Mouse (Mus musculus): ENCODE data around the gene Gm11639.

The Gm11639 gene

GRCm38 (mm10) chr11:105149766-105150165 lies 464.3 kb downstream of the Gm11639 start:
- in situ Hi-C loops (cut with MboI; ENCODE audit: unreplicated experiment in 2 of 2) = no loop called here

DNA sequence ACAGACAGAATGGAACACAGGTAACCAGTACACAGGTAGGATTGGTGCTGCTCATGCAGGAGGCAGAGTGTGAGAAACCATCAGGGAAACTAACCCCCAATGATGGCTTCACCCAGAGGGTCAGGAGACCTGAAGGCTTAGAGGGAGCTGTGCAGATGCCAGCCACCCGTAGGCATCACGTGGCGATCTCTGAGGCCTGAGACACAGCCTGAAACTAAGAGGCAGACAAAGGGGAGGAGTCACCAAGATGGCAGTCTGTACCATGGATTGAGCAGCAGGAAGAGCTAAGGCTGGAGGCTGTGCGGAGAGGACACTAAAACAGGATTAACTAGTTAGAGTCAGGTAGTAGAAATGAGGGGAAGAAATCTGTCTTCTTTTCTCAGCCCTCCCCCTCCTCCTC lies 465.2 kb downstream of the Gm11639 start:
- in situ Hi-C loops (cut with MboI; ENCODE audit: unreplicated experiment in 2 of 2) = no loop called here

DNA sequence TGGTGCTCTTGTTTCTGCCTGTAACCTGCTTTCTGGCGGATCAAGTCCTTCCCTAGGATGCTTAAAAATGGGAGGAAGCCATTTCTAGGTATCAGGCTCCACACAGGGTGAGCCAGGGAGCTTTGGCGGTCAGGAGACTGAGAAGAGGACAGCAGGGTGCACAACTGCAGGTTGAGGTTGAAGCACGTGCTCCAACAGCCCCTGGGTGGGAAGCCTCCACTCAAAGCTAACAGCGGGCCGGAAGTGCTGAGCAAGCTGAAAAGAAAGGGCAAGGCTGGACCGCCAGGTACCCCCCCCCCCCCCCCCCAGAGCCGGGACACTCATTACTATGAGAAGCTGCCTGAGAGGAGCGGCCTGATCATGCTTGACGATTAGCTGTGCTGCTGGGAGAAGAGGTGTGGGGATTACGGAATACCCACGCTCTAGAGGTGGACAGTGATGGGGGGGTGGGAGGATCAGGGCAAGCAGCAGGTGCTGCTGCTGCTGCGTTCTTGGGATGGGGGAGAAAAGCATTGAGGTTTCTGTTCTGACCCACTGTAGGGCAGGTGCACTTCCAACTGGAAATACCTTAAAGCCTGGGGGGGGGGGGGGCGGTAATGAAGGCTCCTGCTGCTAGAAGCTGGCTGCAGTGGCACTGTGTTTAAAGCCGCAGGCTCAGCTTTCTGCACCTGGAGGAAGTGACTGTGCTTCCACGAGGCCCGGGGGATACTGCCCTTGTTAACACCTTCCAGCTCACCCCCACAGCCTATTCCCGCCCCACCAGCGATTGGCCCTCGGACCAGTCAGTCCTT lies 465.9 kb downstream of the Gm11639 start:
- in situ Hi-C loops (cut with MboI; ENCODE audit: unreplicated experiment in 2 of 2) = no loop called here

- in situ Hi-C loops (cut with MboI; ENCODE audit: unreplicated experiment in 2 of 2) = no loop called here
Observed at GRCm38 (mm10) chr11:105152017-105152300, 466.5 kb downstream of the Gm11639 start.

DNA sequence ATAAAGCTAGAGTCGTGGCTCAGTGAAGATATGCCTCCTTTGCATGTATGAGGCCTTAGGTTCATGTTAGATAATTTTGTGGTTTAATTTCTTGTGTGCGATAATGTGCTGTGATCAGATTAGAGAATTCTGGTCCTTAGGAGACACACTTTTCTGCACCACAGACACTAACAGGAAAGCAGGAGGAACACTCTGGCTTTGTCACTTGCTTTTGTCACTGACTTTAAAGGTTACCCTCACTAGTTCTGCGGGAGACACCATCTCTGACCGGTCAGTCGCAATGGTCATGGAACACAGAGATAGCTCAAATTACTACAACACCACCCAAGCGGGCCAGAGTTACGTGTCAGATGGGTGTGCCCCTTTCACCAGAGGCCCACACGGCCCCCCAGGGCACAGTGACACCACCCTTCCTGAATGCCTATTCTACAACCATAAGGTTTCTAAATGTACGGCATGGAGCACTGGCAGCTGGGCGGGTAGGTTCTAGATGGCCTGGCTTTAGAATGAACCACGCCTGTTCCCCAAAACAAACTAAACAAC lies 466.9 kb downstream of the Gm11639 start:
- in situ Hi-C loops (cut with MboI; ENCODE audit: unreplicated experiment in 2 of 2) = no loop called here

GRCm38 (mm10) chr11:105153068-105153833 lies 467.7 kb downstream of the Gm11639 start:
- in situ Hi-C loops (cut with MboI; ENCODE audit: unreplicated experiment in 2 of 2) = no loop called here

DNA sequence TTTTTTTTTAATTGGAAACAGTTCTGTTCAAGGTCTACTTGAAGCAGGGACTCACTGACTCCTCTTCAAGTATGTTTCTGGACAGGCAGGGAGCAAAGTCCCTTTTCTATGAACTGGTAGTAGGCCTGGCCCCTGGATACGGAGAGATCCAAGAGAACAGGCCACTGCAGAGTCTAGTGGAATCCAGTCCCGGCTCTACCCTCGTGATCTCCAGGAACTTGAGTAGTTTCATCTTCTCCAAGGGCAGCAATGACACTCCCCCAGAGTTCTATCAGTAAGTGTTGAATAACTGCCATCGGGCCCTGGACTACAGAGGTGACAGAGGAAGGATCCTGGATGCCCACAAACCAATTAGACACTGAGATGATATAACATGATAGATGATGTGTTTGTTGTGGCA lies 470.4 kb downstream of the Gm11639 start:
- in situ Hi-C loops (cut with MboI; ENCODE audit: unreplicated experiment in 2 of 2) = no loop called here

- in situ Hi-C loops (cut with MboI; ENCODE audit: unreplicated experiment in 2 of 2) = no loop called here
Observed at GRCm38 (mm10) chr11:105156748-105157267, 471.3 kb downstream of the Gm11639 start.

DNA sequence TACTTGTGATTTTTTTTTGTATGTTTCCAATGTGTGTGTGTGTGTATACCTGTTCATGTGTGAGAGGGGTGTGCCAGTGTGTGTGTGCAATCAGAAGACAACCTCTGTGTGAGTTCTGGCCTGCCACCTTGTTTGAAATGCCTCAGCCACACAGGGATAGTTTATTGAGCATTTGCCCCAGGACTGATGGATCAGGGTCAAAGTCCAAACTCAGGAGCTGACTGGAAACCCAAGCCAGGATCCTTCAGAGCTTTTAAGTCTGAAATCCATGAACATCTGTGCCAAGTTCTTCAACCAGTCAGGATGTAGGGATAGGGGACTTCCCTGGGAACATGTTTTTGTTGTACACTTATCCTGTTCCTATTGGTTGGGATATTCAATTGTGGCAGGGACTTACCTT lies 472.5 kb downstream of the Gm11639 start:
- in situ Hi-C loops (cut with MboI; ENCODE audit: unreplicated experiment in 2 of 2) = no loop called here

DNA sequence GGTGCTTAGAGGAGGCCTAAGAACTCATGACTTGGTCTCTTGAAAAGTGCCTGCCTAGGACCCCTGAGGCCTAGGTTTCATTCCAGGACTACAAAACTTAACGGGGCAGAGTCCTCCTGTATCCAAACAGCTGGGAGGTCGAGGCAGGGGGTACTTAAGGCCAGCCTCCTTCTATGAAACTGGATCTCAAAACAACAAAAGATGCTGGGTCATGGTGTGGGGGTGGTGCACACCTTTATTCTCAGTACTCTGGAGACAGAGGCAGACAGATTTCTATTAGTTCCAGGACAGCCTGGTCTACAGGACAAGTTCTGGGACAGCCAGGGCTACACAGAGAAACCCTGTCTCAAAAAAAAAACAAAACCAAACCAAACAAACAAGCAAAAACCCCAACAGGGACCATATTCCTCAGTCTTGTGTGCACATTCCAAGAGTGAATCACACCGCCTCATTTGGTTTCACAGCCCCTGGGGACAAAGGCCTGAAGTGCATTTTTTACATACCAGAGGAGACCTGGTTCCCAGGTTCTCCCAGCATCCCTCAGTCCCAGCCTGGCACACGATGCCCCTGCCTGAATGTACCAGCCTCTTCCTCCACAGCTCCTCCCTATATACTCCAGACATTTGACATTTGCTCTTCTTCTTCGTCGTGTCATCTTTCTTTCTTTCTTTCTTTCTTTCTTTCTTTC lies 474.3 kb downstream of the Gm11639 start:
- in situ Hi-C loops (cut with MboI; ENCODE audit: unreplicated experiment in 2 of 2) = no loop called here

DNA sequence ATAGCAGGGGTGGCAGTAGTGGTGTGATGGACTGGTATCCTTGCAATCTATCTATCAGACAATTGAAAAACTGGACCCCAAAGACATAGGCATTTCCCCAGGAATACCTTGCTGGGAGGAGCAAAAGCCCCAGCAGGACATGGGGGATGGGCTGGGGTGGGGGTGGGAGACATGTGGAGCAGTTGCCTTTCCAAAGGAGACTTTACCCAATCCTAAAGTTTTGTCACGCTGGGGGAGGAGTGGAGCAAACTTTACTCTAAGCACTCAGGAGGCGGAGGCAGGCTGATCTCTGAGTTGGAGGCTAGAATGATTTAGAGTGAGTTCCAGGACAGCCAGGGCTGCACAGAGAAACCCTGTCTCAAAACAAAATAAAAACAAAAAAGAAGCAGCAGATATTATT lies 475.9 kb downstream of the Gm11639 start:
- in situ Hi-C loops (cut with MboI; ENCODE audit: unreplicated experiment in 2 of 2) = no loop called here

- in situ Hi-C loops (cut with MboI; ENCODE audit: unreplicated experiment in 2 of 2) = no loop called here
Observed at GRCm38 (mm10) chr11:105164516-105165510, 479.3 kb downstream of the Gm11639 start.

GRCm38 (mm10) chr11:105166780-105167179 lies 481.3 kb downstream of the Gm11639 start:
- in situ Hi-C loops (cut with MboI; ENCODE audit: unreplicated experiment in 2 of 2) = no loop called here

All from v-Abl transformed pro-B cells (cell line).